Mouse (Mus musculus): ENCODE data around the gene Coq10a.

GRCm38 (mm10) chr10:128380565-128380964 is 11.8 kb upstream of the Coq10a start:
- TF ChIP-seq MAX (IDR thresholded peaks at IDR 0.05; ENCODE audit: low read depth) (no peak), E2F4 (IDR thresholded peaks at IDR 0.05; ENCODE audit: insufficient read depth) (no peak), POLR2A (IDR thresholded peaks at IDR 0.05; ENCODE audit: insufficient read length, low read depth) (no peak), USF1 (IDR thresholded peaks at IDR 0.05; ENCODE audit: low read depth) (no peak), REST (IDR thresholded peaks at IDR 0.05; ENCODE audit: insufficient read depth, insufficient read length) (no peak), POLR2AphosphoS2 (IDR thresholded peaks at IDR 0.05; ENCODE audit: insufficient read length, low read depth) (no peak)
